Mouse (Mus musculus) regulatory T cell (primary cell): ENCODE measurements around the gene Rsg1.

ENCODE experiments used
- in situ Hi-C: fragments of 300-600 bp; cut with MboI, MseI; formaldehyde crosslinking; loops from one replicate; pipeline ENCODE4 v1.15.1; 2025; ENCODE audit warnings: high pct_unique_total_duplicates

Gene Rsg1

DNA sequence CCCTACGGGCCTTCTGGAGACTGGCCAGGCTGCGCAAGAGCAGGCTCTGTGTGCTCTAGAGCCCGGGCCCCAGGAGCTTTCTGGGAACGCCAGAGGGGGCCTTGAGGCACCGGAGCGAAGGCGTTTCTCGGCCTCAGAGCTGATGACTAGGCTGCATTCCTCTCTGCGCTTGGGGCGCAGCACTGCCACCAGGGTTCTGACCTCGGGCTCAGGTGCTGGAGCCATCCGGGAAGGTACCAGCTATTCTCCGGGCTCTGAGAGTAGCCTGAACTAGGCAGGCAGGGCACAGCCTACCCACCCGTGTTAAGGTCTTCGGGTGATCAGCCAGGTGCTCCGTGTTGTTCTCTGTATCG is 33.2 kb downstream of the Rsg1 start:
- in situ Hi-C loops: no loop called here

GRCm38 (mm10) chr4:141247776-141248613 is 34.2 kb downstream of the Rsg1 start:
- in situ Hi-C loops: no loop called here

DNA sequence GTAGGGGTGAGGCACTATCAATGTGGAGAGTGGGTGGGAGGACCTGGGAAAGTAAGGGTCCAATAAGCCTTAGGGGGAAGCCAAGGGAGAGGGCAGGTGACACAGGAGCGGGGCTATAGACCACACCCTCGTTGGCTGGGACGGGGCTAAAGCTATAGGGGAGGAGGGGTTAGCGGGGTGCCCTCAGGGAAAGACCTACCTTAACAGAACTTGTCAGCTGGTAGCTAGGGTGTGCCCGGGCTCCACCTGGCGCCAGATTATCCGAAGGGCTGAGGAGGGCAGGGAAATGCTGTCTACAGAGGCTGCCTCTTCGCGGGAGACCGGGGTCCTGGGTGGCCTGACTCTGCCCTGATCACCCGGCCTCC is 34.8 kb downstream of the Rsg1 start:
- in situ Hi-C loops: no loop called here

GRCm38 (mm10) chr4:141249383-141249782 is 35.6 kb downstream of the Rsg1 start:
- in situ Hi-C loops: no loop called here

DNA sequence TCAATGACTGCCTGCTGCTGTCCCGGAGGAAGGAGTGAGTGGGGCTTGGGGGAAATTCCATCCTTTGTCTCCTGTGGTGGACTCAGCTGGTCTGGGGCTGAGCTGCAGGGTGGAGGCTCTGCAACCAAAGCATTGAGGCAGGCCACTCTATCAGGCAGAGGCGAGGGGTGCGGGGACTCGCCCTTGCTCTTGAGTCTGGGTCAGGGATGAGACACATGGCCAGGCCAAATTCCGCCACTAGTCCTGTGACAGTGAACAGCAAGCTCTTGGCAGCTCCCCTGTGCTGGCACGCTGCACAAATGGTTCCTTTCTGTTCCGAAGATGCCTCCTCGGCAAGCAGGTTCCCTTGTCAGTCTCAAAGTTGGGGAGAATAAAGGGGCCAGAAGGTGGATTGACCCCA is 37.3 kb downstream of the Rsg1 start:
- in situ Hi-C loops: no loop called here

DNA sequence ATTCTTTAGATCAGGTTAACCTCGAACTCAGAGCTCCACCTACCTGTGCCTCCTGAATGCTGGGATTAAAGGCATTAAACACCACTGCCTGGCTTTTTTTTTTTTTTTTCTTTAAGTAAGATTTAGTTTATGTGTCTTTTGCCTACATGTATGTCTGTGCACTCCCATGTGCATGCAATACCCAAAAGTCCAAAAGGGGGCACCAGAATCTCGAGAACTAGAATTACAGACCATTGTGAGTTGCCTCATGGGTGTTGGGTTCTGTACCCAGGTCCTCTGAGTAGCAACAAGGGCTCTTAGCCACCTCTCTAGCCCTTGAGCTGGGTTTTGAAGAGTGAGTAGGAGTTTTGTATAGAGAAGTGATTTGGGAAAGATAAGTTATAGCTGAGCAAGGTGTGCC is 38.9 kb downstream of the Rsg1 start:
- in situ Hi-C loops: no loop called here

GRCm38 (mm10) chr4:141254234-141254633 is 40.5 kb downstream of the Rsg1 start:
- in situ Hi-C loops: no loop called here

DNA sequence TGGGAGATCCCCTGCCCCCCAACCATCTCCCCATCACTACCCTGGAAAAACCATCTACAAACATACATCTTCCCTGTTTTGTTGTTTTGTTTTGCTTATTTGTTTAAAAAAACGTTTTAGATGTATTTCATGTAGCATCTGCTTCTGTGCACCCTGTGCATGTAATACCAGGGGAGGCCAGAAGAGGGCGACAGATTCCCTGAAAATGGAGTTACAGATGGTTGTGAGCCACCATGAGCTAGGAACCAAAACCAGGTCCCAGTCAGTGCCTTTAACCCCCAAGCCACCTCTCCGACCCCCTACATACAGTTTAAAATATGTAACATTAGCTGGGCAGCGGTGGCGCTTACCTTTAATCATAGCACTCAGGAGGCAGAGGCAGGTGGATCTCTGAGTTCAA is 43.7 kb downstream of the Rsg1 start:
- in situ Hi-C loops: no loop called here

DNA sequence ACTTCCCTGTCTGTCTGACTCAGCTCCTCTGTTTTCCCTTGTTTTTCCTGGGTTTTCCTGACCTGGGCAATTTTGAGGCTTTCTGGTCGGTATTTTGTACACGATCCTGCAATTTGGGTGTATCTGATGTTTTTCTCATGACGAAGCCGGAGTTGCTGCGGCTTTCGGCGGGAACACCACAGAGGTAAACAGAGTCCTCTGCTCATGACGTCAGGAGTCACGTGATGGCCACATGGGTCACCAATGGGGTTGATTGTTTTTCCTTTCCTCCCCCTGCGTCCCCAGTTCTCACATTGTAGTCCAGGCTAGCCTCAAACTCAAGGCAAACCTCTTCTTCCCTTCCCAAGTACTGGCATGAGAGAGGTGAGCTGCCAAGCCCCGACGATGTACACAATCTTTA is 45.7 kb downstream of the Rsg1 start:
- in situ Hi-C loops: no loop called here

DNA sequence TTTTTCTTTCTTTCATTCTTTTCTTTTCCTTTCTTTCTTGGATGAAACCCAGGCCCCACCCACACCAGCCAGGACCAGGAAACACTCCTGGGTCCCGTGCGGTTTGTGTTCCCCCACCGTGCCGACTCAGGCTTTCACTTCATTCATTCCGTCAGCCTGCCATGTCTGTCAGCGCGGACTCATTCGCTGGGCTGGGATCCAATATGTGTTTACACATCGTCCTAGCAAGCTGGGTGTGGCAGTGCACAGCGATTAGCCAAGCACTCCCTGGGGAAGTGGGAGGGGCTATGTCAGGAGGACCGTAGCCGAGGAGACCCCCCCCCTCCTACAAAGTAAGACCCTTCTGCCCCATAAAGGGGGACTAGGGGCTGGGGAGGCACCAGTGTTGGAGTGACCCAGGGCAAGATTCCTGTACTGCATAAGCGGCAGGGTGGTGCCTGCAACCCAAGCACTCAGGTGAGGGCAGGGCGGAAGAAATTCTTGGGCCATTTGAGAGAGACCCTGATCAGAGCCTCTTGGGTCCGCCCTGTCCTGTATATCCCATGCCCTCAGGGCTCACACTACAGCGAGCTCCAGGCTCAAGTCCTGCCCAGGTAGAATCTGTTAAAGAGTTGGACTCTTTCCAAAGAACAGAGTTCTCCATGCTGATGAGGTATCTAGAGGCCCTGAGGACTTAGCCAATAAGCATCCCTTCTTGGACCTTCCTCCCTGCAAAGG is 46.4 kb downstream of the Rsg1 start:
- in situ Hi-C loops: no loop called here

DNA sequence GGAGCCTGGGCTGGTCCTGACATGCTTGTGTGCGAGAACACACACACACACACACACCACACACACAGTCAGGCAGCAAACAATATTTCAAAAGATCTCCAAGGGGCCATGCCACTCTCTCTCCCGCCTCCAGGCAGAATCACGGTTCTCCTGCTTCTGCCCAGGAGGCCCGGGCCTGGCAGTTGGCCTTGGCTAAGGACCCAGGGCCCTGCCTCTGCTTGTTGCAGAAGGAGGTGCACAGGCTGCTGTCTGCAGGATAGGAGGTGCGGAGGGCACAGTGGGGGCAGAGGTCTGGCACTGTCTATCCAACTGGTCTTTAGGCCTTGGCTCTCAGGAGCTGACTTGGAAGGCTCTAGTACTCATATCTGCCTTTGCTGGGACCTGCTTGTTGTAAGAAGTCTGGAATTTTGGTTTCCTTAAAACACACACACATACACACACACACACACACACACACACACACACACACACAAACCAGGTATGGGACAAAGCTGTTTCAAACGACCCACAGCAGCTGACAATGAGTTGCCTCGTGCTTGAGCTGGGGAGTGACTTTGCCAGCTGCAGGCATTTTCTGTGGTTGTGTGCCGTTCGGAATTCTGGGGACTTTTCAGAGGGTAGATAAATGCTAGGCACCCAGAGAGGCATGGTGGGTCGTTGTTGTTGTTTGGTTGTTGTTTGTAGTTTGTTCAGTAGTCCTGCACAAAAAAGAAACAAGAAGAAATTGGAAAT is 49.3 kb downstream of the Rsg1 start:
- in situ Hi-C loops: no loop called here

DNA sequence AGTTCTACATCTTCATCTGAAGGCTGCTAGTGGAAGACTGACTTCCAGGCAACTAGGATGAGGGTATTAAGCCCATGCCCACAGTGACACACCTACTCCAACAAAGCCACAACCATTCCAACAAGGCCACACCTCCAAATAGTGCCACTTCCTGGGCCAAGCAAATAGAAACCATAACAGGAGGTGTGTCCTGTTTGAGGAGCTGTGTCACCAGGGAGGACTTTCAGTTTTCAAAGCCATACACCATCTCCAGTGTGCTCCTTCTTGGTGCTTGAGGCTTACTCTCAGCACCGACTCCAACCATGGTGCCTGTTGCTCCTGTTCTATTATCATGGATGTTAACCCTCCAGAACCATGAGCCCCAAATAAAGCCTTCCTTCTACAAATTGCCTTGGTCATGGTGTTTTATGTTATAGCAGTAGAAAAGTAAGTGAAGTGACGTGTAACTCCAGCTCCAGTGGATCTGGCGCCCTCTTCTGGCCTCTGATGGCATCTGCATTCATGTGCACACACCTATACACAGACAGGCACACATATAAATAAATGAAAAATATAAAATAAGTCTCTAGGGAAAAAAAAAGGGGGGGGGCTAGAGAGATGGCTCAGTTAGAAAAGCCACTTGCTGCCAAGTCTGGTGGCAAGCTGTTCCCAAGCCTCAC is 52.4 kb downstream of the Rsg1 start:
- in situ Hi-C loops: no loop called here

DNA sequence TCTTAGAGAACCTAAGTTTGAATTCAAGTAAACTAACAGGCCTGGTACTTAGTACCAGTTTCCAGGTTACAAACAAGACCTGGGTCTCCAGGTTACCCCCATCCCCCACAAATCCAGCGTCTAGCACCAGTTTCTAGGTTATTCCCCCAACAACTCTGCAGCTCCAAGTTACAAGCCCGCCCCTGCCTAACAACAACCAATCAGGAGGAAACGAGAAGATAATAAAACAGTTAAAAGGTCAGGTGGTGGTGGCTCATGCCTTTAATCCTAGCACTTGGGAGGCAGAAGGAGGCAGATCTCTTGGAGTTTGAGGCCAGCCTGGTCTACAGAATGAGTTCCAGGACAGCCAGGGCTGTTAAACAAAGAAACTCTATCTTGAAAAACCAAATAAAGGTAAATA is 53.5 kb downstream of the Rsg1 start:
- in situ Hi-C loops: no loop called here

GRCm38 (mm10) chr4:141267837-141268236 is 54.1 kb downstream of the Rsg1 start:
- in situ Hi-C loops: no loop called here

- in situ Hi-C loops: no loop called here
Measured at GRCm38 (mm10) chr4:141268350-141268749, 54.6 kb downstream of the Rsg1 start.

DNA sequence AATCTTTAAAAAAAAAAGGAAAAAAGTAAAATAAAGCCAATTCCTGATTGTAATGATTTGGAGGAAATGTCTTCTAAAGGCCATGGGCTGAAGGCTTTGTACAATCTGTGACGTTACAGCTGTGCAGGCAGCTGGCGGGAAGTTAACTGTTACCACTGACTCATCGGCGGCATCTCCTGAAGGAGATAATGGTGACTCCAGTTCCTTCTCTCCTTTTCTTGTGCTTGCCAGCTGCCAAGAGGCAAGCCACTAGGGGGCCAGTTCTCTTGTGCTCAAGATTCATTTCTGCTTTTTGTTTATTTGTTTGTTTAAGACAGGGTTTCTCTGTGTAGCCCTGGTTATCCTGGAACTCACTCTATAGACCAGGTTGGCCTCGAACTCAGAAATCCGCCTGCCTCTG is 55.3 kb downstream of the Rsg1 start:
- in situ Hi-C loops: no loop called here

GRCm38 (mm10) chr4:141270201-141270940 is 56.6 kb downstream of the Rsg1 start:
- in situ Hi-C loops: no loop called here

GRCm38 (mm10) chr4:141271228-141271627 is 57.5 kb downstream of the Rsg1 start:
- in situ Hi-C loops: no loop called here

DNA sequence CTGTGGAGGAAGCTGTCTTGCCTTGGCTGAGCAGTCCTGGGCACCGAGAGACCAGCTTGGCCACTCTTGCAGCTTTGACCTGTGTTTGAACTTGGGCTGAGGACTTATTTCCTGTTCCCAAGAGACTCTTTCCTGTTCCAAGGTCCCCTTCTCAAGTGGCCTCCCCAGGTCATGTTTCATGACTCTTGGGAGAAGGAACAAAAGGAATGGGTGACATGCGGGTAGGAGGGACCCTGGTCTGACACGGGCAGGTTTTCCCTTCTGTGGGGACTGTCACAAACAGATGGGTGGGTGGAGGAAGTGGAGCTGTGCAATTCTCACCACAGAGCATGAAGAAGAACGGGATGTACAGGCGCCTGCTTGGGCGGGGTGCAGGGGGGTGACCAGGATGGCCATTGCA is 58.0 kb downstream of the Rsg1 start:
- in situ Hi-C loops: no loop called here

DNA sequence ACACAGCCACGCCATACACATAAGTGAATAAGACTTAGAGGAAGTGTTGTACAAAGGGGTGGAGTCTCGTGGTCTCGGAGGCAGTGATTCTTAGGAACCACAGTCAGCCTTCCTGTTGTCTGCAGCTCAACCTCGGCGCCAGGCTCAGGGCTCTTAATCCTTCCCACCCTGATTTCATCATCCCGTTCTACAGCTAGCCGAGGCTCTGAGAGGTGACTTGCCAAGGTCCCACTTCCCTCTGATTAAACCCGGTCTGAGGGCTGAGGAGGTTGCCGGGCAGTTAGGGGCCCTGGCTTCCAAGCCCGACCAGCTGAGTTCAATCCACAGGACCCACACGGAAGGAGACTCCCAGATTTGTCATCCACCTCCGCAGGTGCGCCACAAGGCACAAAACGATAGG is 59.1 kb downstream of the Rsg1 start:
- in situ Hi-C loops: no loop called here

- in situ Hi-C loops: no loop called here
Measured at GRCm38 (mm10) chr4:141273296-141273695, 59.5 kb downstream of the Rsg1 start.
